Mouse (Mus musculus): Measurements from ENCODE around the gene Ctsd.

DNA sequence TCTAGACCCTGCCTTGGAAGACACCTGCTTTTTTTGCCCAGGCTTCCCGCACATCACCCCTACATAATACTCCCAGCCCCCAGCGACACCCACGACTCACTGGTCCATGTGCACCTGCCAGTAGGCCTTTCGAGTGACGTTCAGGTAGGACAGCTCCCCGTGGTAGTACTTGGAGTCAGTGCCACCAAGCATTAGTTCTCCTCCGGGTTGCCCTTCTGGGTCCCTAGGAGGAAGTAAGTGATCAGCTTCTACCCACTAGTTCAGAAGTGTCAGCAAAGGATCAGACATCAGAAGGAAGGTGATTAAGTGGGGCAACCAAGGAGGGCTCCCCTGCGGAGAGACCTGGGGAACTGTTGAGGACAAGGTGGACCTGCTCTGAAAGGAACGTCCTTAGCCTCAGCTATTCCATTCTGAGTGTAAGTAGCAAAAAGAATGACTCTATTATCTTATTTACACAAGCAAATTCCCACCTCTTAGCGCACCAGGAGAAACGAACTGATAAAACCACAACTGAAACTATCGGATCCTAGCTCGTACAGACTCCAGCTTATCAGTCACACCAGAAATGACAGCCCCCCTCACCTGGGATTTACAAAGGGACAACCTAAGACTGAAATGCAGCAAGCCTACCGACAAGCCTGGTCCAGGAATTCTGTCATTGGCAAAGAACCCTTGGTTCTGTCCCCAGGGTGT lies 10.5 kb downstream of the Ctsd start:
- TF ChIP-seq CTCF (IDR thresholded peaks at IDR 0.05; ENCODE audit: control insufficient read depth, insufficient read depth, insufficient read length) (no peak), USF1 (IDR thresholded peaks at IDR 0.05; ENCODE audit: low read depth) (no peak), MAX (IDR thresholded peaks at IDR 0.05) (no peak), FOSL1 (IDR thresholded peaks at IDR 0.05; ENCODE audit: insufficient read depth, low read length, poor library complexity, severe bottlenecking) (no peak), CEBPB (IDR thresholded peaks at IDR 0.05; ENCODE audit: low read depth) (no peak), MYOG (IDR thresholded peaks at IDR 0.05; ENCODE audit: control insufficient read depth, extremely low read depth, insufficient read length) (no peak)
